Mouse (Mus musculus) embryonic facial prominence, embryonic 13.5 days (tissue): Measurements from ENCODE around the gene Ralgps2. TPM values are rescaled to one million over a fixed set of nuclear protein-coding genes. Genes with fewer than 3 reads are reported as not detected.
A peak's percentile ranks its signal among the peaks of the same experiment; 100 is the strongest.

Experiments used
- ATAC-seq: fragments of 200-750 bp; cut with Nextera tagmentation; 2 replicates; pipeline ENCODE4 v1.8.0; 2017; ENCODE audit warnings: low read depth; ENCODE audit not compliant: insufficient number of reproducible peaks, insufficient read depth, low FRiP score, low TSS enrichment
- H3K27ac ChIP-seq: fragments of 300-500 bp; sonication (generic); 2 replicates; pipeline ENCODE4 v1.5.1; 2015; ENCODE audit warnings: moderate library complexity, mild to moderate bottlenecking, inconsistent platforms
- H3K27me3 ChIP-seq: fragments of 300-500 bp; sonication (generic); 2 replicates; pipeline ENCODE4 v1.6.1; 2015; ENCODE audit warnings: mild to moderate bottlenecking, inconsistent platforms
- H3K36me3 ChIP-seq: fragments of 300-500 bp; sonication (generic); 2 replicates; pipeline ENCODE4 v1.6.1; 2015; ENCODE audit warnings: mild to moderate bottlenecking, inconsistent platforms
- H3K4me1 ChIP-seq: fragments of 300-500 bp; sonication (generic); 2 replicates; pipeline ENCODE4 v1.6.1; 2015; ENCODE audit warnings: inconsistent platforms
- H3K4me2 ChIP-seq: fragments of 300-500 bp; sonication (generic); 2 replicates; pipeline ENCODE4 v1.6.1; 2015; ENCODE audit warnings: moderate library complexity, mild to moderate bottlenecking, inconsistent platforms
- H3K4me3 ChIP-seq: fragments of 300-500 bp; sonication (generic); 2 replicates; pipeline ENCODE4 v1.5.1; 2015; ENCODE audit warnings: mild to moderate bottlenecking, inconsistent platforms
- H3K9ac ChIP-seq: fragments of 300-500 bp; sonication (generic); 2 replicates; pipeline ENCODE4 v1.6.1; 2015; ENCODE audit warnings: mild to moderate bottlenecking, inconsistent platforms
- H3K9me3 ChIP-seq: fragments of 300-500 bp; sonication (generic); 2 replicates; pipeline ENCODE4 v1.6.1; 2016; ENCODE audit warnings: inconsistent platforms
- WGBS: fragments of 180-500 bp; shearing (Covaris S2); methylation state at CpG from one replicate; pipeline ENCODE4 v1.1.7; 2015; ENCODE audit warnings: mixed read lengths; 5-methylcytosine and 5-hydroxymethylcytosine counted together
- polyA plus RNA-seq: library from polyadenylated mRNA; unstranded; fragments of >200 nt; fragmentation: Nextera tagmentation; extraction: Ambion mirVana; gene quantifications from 2 replicates; pipeline ENCODE4 v1.2.1, GENCODE M21; 2015

Ralgps2 gene
- polyA plus RNA-seq, 1 experiment from 2014 or later: 92.8 TPM

DNA sequence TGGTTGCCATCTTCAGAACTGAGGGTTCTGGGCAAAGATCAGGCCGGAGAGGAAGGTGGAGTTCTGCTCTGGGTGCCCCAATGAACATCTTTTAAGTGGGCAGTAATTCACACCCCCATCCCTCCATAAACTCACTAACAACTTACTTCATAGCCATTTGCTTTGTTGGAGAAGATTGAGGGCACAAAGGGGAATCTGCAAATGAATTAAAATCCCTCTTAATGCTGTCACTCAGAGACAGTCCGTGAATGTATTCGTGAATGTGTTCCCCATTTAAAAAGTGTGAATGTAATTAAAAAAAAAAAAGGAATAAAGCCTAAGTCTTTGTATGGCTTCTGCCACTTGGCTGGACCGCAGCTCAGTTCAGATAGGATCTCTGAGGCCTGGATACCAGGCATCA is 159.8 kb downstream of the Ralgps2 start:
- ATAC-seq: no peak
- Histone ChIP-seq H3K27me3 (no peaks in the 10 kb centered on the region), H3K27ac (peak overlapping the region; percentile 93), H3K4me1 (peaks cover 52% of the 10 kb centered on the region), H3K4me2 (no peak overlapping the region), H3K4me3 (no peak overlapping the region), H3K9ac (no peak overlapping the region), H3K9me3 (no peaks in the 10 kb centered on the region), H3K36me3 (no peaks in the 10 kb centered on the region)
- 75% methylated on average over 4 of the region's 4 CpGs for WGBS

DNA sequence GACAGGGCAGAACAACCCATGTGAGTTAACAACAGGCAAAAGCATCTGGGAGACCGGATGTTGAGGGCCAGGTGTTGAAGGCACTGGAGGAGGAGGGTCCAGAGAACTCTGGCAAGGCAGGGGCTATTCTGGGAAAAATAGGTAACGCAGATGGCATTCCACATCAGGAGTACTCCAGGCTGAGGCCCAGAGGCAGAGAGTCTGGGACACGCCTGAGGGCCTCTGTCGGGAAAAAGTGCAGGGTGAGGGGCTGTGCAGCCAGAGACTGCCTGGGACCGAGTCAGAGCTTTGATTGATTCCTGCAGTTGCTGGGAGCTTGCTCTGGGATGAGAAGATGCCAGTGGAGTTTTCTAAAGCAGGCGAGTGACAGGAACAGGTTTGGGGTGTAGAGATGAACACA is 160.4 kb downstream of the Ralgps2 start:
- ATAC-seq: no peak
- WGBS: 35% methylated on average over 6 of the region's 6 CpGs
- H3K4me2 ChIP-seq: no peak overlapping the region
- peak overlapping the region; percentile 7; the same call in 1 of the 2 replicates for H3K9ac ChIP-seq
- peak overlapping the region; percentile 93 for H3K27ac ChIP-seq
- H3K27me3 ChIP-seq: no peaks in the 10 kb centered on the region
- no peak overlapping the region for H3K4me3 ChIP-seq
- H3K4me1 ChIP-seq: peaks cover 46% of the 10 kb centered on the region
- no peaks in the 10 kb centered on the region for H3K36me3 ChIP-seq
- no peaks in the 10 kb centered on the region for H3K9me3 ChIP-seq

DNA sequence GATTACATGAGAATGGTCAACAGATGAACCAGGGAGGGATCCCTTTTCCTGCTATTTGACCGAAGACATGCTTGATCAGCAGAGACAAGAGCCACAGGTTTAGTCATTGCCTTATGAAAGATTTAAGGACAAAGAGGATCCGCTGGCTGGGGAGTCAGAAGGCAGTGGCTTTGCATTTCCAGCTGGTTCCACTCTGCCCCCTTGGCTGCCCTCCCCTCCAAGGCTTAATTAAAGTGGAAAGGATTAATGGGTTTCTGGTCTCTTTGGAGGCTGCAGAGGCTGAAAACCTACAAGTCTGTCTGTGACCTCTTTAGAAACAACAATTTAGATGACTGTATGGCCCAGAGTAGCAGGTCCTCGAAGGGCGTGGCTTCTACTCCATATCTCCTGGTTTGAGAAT is 161.5 kb downstream of the Ralgps2 start:
- H3K4me2 ChIP-seq: no peak overlapping the region
- H3K36me3 ChIP-seq: no peaks in the 10 kb centered on the region
- no peaks in the 10 kb centered on the region for H3K27me3 ChIP-seq
- no peak overlapping the region for H3K27ac ChIP-seq
- ATAC-seq: no peak
- no peak overlapping the region for H3K4me3 ChIP-seq
- H3K9ac ChIP-seq: no peak overlapping the region
- WGBS: 84% methylated on average over 4 of the region's 4 CpGs
- H3K9me3 ChIP-seq: no peaks in the 10 kb centered on the region
- peaks cover 43% of the 10 kb centered on the region for H3K4me1 ChIP-seq

DNA sequence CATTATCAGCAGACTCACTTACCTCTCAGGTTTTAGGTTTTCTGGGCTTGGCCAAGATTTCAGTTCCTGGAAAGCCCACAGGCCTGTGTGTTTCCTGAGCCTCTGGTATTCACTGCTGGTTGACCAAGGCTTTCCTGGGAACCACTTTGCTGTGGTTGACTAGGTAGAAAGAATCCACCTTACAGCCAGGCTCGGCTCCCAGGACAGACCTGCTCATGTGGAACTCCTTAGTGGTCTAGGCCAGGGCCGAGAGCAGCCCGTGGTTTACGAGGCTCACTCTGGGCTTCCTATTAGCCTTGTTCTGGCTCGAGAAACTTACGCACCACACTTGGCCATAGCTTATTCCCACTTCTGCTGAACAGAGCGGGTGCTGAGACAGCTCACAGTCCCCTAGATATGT is 163.4 kb downstream of the Ralgps2 start:
- H3K9me3 ChIP-seq: no peaks in the 10 kb centered on the region
- WGBS: 90% methylated on average over 7 of the region's 7 CpGs
- no peak overlapping the region for H3K4me3 ChIP-seq
- H3K27me3 ChIP-seq: no peaks in the 10 kb centered on the region
- ATAC-seq: no peak
- H3K36me3 ChIP-seq: no peaks in the 10 kb centered on the region
- no peak overlapping the region for H3K27ac ChIP-seq
- H3K9ac ChIP-seq: no peak overlapping the region
- peaks cover 24% of the 10 kb centered on the region for H3K4me1 ChIP-seq
- no peak overlapping the region for H3K4me2 ChIP-seq

DNA sequence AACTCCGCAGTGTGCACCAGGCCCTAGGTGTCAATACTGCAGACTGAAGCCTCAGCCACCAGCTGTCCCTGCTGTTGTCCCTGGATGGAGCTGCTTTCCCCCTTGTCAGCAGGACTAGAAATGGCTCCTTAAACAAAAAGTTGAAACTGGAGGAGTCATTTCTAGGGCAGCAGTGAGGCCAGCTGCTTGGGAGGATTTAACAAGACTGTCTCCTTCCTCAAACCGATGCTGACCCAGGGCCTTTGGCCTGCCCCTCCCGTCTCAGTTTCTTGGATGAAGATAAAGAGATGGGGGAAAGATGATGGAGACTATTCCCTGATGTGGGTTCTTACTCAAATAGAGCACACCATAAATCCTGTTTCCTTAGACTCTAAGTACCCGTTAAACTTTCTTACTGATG is 164.2 kb downstream of the Ralgps2 start:
- no peak for ATAC-seq
- H3K27me3 ChIP-seq: no peaks in the 10 kb centered on the region
- no peak overlapping the region for H3K4me3 ChIP-seq
- H3K9ac ChIP-seq: no peak overlapping the region
- 87% methylated on average over 4 of the region's 4 CpGs for WGBS
- H3K4me1 ChIP-seq: peaks cover 19% of the 10 kb centered on the region
- H3K4me2 ChIP-seq: no peak overlapping the region
- H3K27ac ChIP-seq: no peak overlapping the region
- H3K36me3 ChIP-seq: no peaks in the 10 kb centered on the region
- no peaks in the 10 kb centered on the region for H3K9me3 ChIP-seq

DNA sequence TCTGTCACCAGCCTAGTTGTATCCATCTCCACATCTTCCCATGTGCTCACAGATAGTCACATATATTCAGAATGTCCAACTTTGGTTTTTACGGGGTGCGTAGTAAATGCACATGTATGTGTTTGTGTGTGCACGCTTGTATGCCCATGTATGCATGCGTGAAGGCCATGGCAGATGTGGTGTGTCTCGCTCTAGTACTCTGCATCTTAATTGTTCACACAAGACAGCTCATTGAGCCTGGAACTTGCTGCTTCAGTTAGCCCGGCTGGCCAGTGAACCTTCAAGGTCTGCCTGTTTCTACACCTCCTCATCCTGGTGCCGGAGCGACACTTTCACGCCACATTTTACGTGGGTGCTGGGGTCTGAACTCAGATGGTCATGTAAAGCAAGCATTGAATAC is 168.6 kb downstream of the Ralgps2 start:
- Histone ChIP-seq H3K4me2 (no peak overlapping the region), H3K9ac (no peak overlapping the region), H3K36me3 (no peaks in the 10 kb centered on the region), H3K27me3 (no peaks in the 10 kb centered on the region), H3K27ac (0 out of 2 replicates have a peak overlapping the region, but pooled peaks have one; percentile 78), H3K9me3 (peaks cover 11% of the 10 kb centered on the region), H3K4me1 (peaks cover 14% of the 10 kb centered on the region), H3K4me3 (no peak overlapping the region)
- ATAC-seq: no peak
- WGBS: 92% methylated on average over 10 of the region's 10 CpGs

GRCm38 (mm10) chr1:156769621-156770297 is 169.7 kb downstream of the Ralgps2 start:
- 64% methylated on average over 18 of the region's 18 CpGs for WGBS
- no peak for ATAC-seq
- H3K27me3 ChIP-seq: no peaks in the 10 kb centered on the region
- peaks cover 11% of the 10 kb centered on the region for H3K9me3 ChIP-seq
- peaks cover 14% of the 10 kb centered on the region for H3K4me1 ChIP-seq
- H3K36me3 ChIP-seq: no peaks in the 10 kb centered on the region
- H3K4me3 ChIP-seq: no peak overlapping the region
- H3K9ac ChIP-seq: no peak overlapping the region
- H3K4me2 ChIP-seq: no peak overlapping the region
- peak overlapping the region; percentile 78 for H3K27ac ChIP-seq

DNA sequence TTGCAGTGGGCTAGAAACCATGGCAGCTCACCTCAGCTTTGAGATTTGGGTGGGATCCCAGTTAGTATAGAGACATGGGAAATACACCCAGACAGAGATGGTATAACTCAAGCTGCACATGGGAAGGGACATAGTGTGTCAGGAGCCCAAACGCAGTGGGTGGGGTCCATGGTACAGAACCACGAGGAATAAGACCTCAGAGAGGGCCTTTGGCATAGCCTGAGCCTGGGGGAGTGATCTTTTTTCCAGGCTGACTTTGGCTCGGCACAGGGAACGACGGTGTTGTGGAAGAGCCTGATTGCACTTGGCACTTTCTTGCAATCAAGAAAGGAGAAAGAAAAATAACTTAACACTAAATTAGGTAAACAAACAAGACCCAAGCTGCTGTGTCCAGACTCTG is 170.3 kb downstream of the Ralgps2 start:
- peaks cover 11% of the 10 kb centered on the region for H3K9me3 ChIP-seq
- peak overlapping the region; percentile 78; the same call in 1 of the 2 replicates for H3K27ac ChIP-seq
- no peak overlapping the region for H3K9ac ChIP-seq
- H3K36me3 ChIP-seq: no peaks in the 10 kb centered on the region
- no peak for ATAC-seq
- WGBS: 51% methylated on average over 5 of the region's 5 CpGs
- no peaks in the 10 kb centered on the region for H3K27me3 ChIP-seq
- H3K4me2 ChIP-seq: no peak overlapping the region
- no peak overlapping the region for H3K4me3 ChIP-seq
- H3K4me1 ChIP-seq: peaks cover 14% of the 10 kb centered on the region

DNA sequence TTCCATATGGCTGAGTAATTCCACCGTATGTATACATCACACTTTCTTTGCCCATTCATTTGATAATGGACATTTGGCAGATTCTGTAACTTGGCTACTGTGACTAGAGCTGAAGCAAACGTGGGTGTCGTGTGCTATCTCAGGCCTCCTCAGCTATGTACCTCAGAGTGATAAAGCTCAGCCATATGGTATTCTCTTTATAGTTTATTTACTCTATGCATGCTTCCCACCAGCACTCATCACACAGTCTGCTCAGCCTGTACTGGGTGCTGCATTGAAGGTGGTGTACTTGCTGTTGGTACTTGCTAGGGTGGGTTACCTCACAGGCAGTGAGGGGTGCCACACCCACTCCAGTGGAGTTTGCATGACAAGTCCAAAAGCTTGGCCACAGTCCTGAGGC is 174.1 kb downstream of the Ralgps2 start:
- Histone ChIP-seq H3K27me3 (no peaks in the 10 kb centered on the region), H3K36me3 (no peaks in the 10 kb centered on the region), H3K4me1 (peaks cover 38% of the 10 kb centered on the region), H3K9ac (no peak overlapping the region), H3K4me2 (no peak overlapping the region), H3K9me3 (peaks cover 11% of the 10 kb centered on the region), H3K27ac (no peak overlapping the region), H3K4me3 (no peak overlapping the region)
- ATAC-seq: no peak
- 93% methylated on average over 3 of the region's 3 CpGs for WGBS

GRCm38 (mm10) chr1:156764584-156764983 is 174.8 kb downstream of the Ralgps2 start:
- WGBS: 73% methylated on average over 6 of the region's 6 CpGs
- ATAC-seq: no peak

DNA sequence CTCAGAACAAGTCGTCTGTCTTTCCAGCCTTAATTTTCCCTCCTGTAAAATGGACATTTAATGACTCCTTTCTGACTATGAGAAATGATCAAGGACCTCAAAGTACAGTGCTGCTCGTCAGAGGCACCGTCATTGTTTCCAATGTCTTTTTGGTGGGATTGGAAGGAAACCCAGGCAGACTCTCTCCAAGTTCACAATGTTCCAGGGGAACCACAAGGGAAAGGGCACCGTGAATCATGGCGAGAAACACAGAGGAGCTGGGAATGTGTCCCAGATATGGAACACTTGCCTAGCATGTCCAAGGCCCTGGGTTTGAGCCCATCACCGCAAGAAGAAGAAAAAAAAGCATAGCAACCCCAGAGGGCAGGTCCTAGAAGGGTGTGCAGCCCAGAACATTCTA is 176.1 kb downstream of the Ralgps2 start:
- Histone ChIP-seq H3K36me3 (no peaks in the 10 kb centered on the region), H3K4me1 (peaks cover 31% of the 10 kb centered on the region), H3K9me3 (peaks cover 11% of the 10 kb centered on the region), H3K27me3 (no peaks in the 10 kb centered on the region), H3K27ac (peak overlapping the region; percentile 81), H3K4me3 (no peak overlapping the region), H3K4me2 (no peak overlapping the region), H3K9ac (no peak overlapping the region)
- 89% methylated on average over 6 of the region's 6 CpGs for WGBS
- ATAC-seq: no peak

More at GRCm38 (mm10) chr1:156764584-156764983, 174.8 kb downstream of the Ralgps2 start:
- H3K9ac ChIP-seq: no peak overlapping the region
- peaks cover 11% of the 10 kb centered on the region for H3K9me3 ChIP-seq
- no peak overlapping the region for H3K4me3 ChIP-seq
- H3K27ac ChIP-seq: no peak overlapping the region
- H3K36me3 ChIP-seq: no peaks in the 10 kb centered on the region
- peaks cover 36% of the 10 kb centered on the region for H3K4me1 ChIP-seq
- H3K27me3 ChIP-seq: no peaks in the 10 kb centered on the region
- no peak overlapping the region for H3K4me2 ChIP-seq

DNA sequence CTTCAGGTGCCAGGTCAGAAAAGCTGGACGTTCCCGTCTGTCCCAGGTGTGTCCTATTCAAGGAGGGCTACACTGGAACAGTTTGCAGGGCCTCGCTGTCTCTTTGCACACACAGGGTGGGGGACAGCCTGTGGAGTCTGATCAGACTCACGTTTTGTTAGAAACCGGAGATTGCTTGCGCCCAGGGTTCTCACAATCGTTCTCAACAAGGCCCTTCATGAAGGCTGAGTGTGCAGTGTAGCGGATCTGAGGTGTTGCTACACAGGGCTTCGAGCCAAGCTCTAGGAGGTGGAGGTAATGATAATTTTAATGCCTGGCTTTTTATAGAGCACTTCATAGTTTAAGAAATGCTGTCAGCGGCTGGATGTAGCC is 178.0 kb downstream of the Ralgps2 start:
- no peaks in the 10 kb centered on the region for H3K36me3 ChIP-seq
- H3K9me3 ChIP-seq: peaks cover 2% of the 10 kb centered on the region; the same call in 1 of the 2 replicates
- H3K4me1 ChIP-seq: peaks cover 41% of the 10 kb centered on the region
- H3K27ac ChIP-seq: peak overlapping the region; percentile 96
- no peak for ATAC-seq
- 37% methylated on average over 10 of the region's 10 CpGs for WGBS
- no peak overlapping the region for H3K4me3 ChIP-seq
- H3K9ac ChIP-seq: peak overlapping the region; percentile 46; the same call in 1 of the 2 replicates
- no peaks in the 10 kb centered on the region for H3K27me3 ChIP-seq
- peak overlapping the region; percentile 42 for H3K4me2 ChIP-seq
